Mouse (Mus musculus) kidney, adult 18-20 months (tissue): ENCODE results near the gene Acox1.

Source experiments
- DNase-seq: peaks from one replicate; pipeline ENCODE4 v3.0.0; 2021

Acox1 gene

GRCm38 (mm10) chr11:116198639-116199531 is at the start of gene Acox1, which contains the start of gene Ten1:
Gene Acox1, minus strand, starts transcription at chr11:116199045.
Gene Ten1, plus strand, starts transcription at chr11:116198855.
- DNase-seq = peak; percentile 96

DNA sequence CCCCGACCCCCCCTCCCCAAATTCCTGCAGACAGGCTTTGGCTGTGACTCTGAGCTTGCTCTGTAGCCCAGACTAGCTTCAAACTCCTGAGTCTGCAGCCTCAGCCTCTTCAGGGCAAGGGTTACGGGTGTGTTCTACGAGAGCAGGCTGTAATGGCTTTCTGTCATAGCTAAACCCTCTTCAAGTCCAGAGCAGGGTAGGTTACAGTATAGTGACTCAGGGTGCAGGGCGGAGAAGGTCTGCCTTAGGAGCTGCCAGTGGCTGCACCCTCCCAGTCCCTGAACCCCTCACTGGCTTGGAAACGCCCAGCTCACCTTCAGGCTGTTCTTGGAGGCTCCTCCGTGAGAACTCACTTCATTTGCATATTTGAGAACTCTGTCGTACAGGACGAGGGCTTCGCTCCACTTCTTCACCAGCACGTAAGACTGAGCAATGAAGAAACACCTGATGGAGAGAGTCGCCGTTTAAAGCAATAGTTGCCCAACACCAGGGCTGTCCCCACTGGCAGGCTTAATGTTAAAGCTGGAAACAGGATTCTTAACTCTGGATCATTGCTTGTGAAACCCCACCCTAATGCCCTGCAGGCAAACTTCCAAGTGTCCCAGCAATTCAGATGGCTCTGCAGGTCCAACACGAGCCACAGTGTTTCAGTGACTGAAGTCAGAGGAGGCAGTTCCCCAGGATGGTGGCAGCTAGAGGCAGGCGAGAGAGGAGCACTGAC is 48.8 kb upstream of the Acox1 start:
- peak; percentile 47 for DNase-seq

DNA sequence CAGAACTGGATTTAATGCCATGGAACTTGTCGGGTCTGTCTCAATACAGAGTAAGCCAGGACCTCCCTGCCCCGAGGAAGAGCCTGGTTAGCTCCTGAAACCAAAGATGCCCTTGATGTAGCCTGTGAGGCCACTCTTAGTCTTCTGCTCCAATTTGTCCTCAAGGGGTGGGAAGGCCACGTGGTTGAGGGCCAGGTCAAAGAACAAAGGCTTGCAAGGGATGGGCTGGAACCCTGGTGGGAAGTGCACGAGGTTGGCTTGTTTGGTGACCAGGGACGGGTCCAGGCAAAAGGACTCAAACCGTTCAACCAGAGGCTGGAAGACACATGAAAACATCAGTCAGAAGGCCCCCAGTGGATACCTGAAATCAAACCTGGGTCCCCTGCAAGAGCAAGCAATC is 46.8 kb upstream of the Acox1 start:
- DNase-seq = peak; percentile 56

DNA sequence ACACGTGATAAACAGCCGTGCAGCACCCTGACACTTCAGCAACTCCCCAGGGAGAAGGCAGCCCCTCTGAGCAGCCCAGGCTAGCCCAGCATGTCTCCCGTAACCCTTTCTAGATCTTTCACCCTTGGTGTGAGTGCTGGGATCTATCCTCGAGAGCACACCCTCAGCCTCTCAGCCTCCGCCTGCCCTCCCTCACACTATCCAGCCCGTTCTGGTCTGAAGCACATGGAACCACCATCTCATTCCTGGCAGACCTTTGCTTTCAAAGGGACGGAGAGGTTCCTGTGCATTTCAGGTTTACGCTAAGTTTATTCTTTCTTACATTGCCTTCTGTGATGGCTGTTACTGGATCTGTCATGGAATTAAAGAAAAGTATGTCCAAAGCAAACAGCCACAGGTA is 45.7 kb upstream of the Acox1 start:
- DNase-seq = no peak

DNA sequence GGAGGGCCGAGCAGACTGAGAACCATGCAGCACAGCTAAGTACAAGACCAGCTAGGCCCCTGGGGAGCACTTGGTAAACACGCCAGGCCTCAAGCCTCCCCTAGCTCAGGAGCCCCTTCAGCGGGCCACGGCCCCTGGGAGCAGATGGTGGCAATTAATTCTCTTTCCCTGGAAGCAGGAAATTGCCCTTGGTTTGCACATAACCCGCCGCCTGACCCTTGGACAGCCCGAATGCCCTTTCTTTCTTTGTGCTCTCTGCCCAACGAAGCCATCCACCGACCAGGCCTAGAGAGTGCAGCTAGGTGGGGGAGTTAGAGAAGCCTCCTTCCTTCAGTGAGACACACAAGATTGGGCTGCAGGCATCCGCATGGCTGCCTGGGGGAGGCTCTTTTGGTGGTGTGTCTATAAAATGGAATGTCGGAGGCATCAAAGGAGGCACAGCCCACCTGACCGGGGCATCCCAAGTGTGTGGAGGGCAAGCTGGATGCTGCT is 42.9 kb upstream of the Acox1 start:
- DNase-seq = peak; percentile 59

- no peak for DNase-seq
These were observed 41.0 kb upstream of the Acox1 start for GRCm38 (mm10) chr11:116239797-116240196.

GRCm38 (mm10) chr11:116237742-116238395 is 39.0 kb upstream of the Acox1 start, which contains the start of gene Evpl:
Gene Evpl, minus strand, starts transcription at chr11:116238077.
- peak; percentile 93 for DNase-seq

GRCm38 (mm10) chr11:116234901-116235300 is 36.1 kb upstream of the Acox1 start:
- no peak for DNase-seq

DNA sequence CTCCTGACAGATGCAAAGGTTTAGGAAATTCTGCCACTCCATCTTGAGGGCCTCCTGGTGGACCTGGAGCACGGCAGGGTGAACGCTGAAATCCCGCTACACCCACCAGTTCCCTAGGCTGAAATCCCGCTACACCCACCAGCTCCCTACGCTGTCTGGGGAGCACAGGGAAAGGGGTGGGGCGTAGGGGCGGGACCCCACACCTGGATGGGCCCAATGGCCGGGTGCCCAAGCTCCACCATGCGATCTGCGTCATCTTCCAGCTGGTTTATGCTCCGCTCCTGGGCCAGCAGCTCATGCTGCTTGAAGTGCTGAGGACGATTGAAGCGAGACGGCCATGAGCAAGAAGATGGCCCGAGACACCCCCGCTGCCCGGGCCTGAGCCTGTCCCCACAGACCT is 33.6 kb upstream of the Acox1 start:
- DNase-seq = no peak

GRCm38 (mm10) chr11:116228699-116229098 is 29.9 kb upstream of the Acox1 start:
- DNase-seq = no peak

GRCm38 (mm10) chr11:116226414-116226813 is 27.6 kb upstream of the Acox1 start:
- DNase-seq = peak; percentile 90

DNA sequence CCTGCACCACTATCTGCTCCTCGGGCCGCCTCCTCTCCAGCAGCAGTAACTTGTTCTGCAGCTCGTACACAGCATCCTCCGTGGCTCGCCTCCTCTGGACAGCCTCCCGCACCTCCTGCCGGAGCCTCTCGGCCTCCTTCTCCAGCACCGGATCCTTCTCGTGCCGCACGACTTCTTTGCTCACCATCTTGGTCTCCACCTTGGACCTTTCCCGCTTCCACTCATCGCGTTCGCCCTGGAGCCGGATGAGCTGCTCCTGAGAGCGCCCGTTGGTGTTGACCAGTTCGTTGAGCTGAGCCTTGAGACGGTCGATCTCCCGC is 23.9 kb upstream of the Acox1 start:
- no peak for DNase-seq

DNA sequence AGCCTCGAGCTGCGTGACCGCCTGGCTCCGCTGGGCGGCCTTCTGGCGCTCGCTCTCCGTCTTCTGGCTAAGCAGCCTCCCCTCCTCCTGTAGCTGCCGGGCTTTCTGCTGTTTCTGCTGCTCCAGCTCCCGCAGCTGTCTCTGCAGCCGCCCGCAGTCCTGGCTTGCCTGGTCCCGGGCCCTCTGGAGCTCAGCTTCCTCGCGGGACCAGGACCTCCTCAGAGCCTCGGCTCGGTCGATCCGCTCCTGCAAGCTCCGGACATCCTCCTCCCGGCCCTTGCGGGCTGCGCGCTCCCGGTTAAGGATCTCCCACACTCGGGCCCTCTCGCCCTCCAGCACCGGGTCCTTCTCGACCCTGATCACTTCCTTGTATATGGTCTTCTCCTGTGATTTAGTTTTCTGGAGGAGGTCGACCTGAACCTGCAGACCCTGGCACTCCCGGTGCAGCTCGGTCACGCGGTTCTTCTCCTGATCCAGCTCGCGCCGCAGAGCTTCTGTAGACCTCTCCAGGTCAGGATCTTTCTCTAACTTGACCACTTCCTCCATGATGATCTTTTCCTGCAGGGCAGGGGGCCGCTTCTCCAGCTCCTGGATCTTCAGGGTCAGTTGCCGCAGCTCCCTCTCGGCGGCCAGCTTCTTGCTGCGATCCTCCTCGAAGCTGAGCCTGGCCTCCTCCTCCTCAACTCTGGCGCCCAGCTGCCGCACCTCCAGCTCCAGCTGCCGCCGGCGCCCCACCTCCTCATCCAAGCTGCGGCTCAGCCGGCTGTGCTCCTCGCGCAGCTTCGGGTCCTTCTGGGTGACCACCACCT is 23.3 kb upstream of the Acox1 start:
- DNase-seq = no peak

DNA sequence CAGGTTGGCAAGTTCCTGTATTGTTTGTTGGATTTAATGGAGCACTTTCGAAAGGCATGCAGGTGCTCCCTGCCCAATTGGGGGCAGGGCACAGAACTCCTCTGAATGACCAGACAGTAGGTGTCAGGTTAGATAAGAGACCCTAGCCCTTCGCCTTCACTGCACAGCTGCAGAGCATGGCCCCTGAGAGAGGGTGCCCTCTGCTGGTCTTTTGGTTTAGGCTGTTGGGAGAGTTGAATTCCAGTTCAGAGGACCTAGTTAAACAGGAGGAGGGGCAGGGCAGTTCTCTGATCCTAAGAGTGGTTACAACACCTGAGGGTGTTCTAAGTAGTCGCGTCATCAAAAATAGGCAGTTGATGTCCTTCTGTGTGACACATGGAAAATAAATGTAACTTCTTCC is 21.0 kb upstream of the Acox1 start:
- peak; percentile 77 for DNase-seq

DNA sequence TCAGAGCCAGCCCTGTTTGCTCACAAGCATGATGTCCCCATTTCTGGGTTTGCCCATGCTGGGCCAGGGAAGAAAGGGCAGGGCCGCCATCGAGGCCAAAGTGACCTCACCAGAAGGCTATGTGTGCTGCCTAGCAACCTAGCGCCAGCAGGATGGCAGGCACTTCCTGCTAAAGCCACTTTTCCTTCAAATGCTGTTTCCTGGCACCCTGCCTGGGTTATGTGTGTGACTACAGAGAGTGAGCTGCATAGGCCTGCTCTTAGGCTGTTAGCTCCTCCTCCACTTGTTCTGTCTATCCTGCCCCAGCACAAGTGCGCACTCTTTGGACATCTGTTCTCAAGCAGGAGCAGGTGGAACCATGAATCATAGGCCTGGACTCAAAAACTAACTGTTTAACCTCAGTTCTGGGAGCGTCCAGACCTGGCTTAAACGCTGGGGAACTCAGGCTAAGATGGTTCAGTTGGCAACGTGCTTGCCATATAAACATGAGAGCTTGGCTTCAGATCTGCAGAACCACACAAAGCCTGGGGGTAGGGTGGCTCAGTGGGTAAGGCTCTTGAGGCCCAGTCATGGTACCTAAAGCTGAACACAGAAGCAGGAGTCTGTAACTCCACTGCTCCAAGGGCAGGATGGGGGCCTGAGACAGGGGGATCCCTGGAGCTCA is 20.0 kb upstream of the Acox1 start:
- DNase-seq = peak; percentile 89

- DNase-seq = no peak
These were observed 19.4 kb upstream of the Acox1 start for GRCm38 (mm10) chr11:116218263-116218662.

DNA sequence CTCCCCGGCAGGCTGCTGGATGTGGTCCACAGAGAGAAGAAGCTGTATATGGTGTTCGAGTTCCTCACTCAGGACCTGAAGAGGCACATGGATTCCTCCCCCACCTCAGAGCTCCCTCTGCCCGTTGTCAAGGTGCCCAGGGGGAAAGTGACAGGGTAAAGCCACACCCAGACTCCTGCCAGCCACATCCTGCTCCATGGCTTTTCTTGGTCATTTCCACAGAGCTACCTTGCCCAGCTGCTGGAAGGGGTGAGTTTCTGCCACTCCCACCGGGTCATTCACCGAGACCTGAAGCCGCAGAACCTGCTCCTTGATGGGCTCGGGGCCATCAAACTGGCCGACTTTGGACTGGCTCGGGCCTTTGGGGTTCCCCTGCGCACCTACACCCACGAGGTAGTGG is 17.7 kb upstream of the Acox1 start:
- no peak for DNase-seq

DNA sequence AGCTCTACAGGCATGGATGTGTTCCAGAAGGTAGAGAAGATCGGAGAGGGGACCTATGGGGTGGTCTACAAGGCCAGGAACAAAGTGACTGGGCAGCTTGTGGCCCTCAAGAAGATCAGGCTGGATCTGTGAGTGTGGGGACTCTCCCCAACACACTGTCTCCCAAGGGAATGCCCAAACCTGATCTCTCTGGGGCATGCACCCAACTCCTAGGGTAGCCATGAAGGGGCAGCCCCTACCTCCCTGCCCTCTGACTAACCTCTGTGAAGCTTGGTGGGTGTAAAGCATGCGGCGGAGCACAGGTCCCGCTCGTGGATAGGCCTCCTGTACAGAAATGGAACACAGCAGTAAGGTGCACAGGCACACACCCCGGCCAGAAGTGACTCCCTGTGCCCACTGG is 17.1 kb upstream of the Acox1 start:
- no peak for DNase-seq

GRCm38 (mm10) chr11:116215181-116215580 is 16.3 kb upstream of the Acox1 start:
- DNase-seq = no peak

DNA sequence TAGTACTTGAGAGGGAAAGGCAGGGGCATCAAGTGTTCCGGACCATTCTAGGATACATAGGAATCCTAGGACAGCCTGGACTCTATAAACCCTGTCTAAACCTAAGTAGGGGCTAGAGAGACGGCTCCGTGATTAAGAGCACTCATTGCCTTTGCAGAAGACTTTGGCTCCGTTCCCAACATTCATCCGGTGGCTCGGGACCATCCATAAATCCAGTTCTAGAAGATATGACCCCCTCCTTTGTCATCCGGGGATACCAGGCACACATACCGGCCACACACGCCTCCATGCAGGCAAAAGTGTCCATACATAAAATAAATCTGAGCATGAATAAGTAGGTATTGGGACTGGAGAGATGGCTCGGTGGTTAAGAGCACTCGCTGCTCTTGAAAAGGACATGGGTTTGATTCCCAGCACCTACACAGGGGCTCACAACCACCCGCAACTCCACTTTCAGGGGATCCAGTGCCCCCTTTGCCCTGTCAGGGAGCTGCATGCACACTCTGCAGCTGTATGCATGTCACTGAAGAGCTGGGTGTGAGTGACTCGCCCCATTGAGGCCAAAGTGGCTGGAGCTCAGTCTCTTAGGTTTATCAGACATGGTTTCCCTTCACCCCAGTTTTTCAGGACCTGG is 15.1 kb upstream of the Acox1 start:
- DNase-seq = no peak

GRCm38 (mm10) chr11:116212847-116213246 is 14.0 kb upstream of the Acox1 start:
- DNase-seq = no peak

DNA sequence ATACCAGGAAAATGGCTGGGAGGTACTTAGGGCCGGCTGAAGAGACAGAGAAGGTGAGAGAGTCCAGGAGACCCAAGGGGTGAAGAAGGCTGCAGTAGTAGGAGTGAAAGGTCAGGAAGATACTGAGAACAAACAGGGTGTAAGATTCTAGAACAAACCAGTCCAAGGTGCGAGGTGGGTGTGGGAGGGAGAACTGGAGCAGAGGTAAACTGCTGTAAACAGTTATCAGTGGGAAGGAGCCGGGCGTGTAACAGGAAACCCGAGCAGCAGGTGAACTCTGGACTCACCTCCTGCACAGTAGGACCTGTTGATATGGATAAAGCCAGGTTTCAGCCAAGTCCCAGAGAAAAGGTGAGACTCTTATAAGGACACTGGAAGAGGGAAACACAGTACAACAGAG is 11.9 kb upstream of the Acox1 start:
- peak; percentile 51 for DNase-seq
